Mouse (Mus musculus) limb, embryonic 14.5 days (tissue): ENCODE results near the gene Rd3l. TPM values are rescaled to one million over a fixed set of nuclear protein-coding genes. Genes with fewer than 3 reads are reported as not detected.

ENCODE experiments used
- ATAC-seq: fragments of 200-750 bp; cut with Nextera tagmentation; 2 replicates; pipeline ENCODE4 v1.8.0; 2017; ENCODE audit warnings: low read depth, moderate number of reproducible peaks, moderate TSS enrichment; ENCODE audit not compliant: low FRiP score
- DNase-seq: peaks from one replicate; pipeline ENCODE4 v3.0.0-alpha.2; 2015; ENCODE audit warnings: low spot score
- H3K27ac ChIP-seq: fragments of 300-500 bp; sonication (generic); replicated peaks from 2 replicates; pipeline ENCODE4 v1.5.1; 2014; ENCODE audit warnings: low read depth, mild to moderate bottlenecking, low read length, moderate library complexity, mixed read lengths
- H3K27me3 ChIP-seq: fragments of 300-500 bp; sonication (generic); 2 replicates; pipeline ENCODE4 v1.6.1; 2014; ENCODE audit warnings: low read length, mixed read lengths; ENCODE audit not compliant: control insufficient read depth, insufficient read depth
- H3K36me3 ChIP-seq: fragments of 300-500 bp; sonication (generic); 2 replicates; pipeline ENCODE4 v1.6.1; 2014; ENCODE audit warnings: mild to moderate bottlenecking, low read length, moderate library complexity, mixed read lengths; ENCODE audit not compliant: control insufficient read depth, insufficient read depth
- H3K4me1 ChIP-seq: fragments of 300-500 bp; sonication (generic); 2 replicates; pipeline ENCODE4 v1.6.1; 2014; ENCODE audit warnings: antibody characterized with exemption, low read length, mixed read lengths; ENCODE audit not compliant: control insufficient read depth, insufficient read depth
- H3K4me2 ChIP-seq: fragments of 300-500 bp; sonication (generic); replicated peaks from 2 replicates; pipeline ENCODE4 v1.6.1; 2014; ENCODE audit warnings: low read depth, mild to moderate bottlenecking, low read length, moderate library complexity; ENCODE audit not compliant: severe bottlenecking
- H3K4me3 ChIP-seq: fragments of 300-500 bp; sonication (generic); replicated peaks from 2 replicates; pipeline ENCODE4 v1.5.1; 2014; ENCODE audit warnings: low read length
- H3K9ac ChIP-seq: fragments of 300-500 bp; sonication (generic); 2 replicates; pipeline ENCODE4 v1.6.1; 2014; ENCODE audit warnings: mild to moderate bottlenecking, low read depth, low read length, moderate library complexity; ENCODE audit not compliant: severe bottlenecking
- H3K9me3 ChIP-seq: fragments of 300-500 bp; sonication (generic); 2 replicates; pipeline ENCODE4 v1.6.1; 2016; ENCODE audit warnings: low read length; ENCODE audit not compliant: control insufficient read depth
- POLR2A ChIP-seq: fragments of 200-500 bp; IDR thresholded peaks from 2 replicates; pipeline ENCODE4 v1.8.0; 2012; ENCODE audit warnings: inconsistent platforms, mild to moderate bottlenecking, moderate library complexity, borderline replicate concordance; ENCODE audit not compliant: insufficient read depth, insufficient read length; ENCODE audit errors: extremely low read depth
- WGBS: fragments of 180-500 bp; shearing (Covaris S2); extraction: QIAGEN DNeasy Blood & Tissue Kit; methylation state at CpG from one replicate; pipeline ENCODE4 v1.1.7; 2014; 5-methylcytosine and 5-hydroxymethylcytosine counted together
- polyA plus RNA-seq, 2 experiments: library from polyadenylated mRNA; depleted of rRNA in 1 of 2; stranded (reverse) in 1 of 2; unstranded in 1 of 2; fragments of >200 nt; fragmentation: Nextera tagmentation in 1 of 2; extraction: Ambion mirVana in 1 of 2; gene quantifications; 2 replicates each; pipeline versions ENCODE4 v1.2.1 to v1.2.3; 2012 to 2014

Rd3l gene
- polyA plus RNA-seq (2012; rRNA removed) (not detected in 2 replicates), polyA plus RNA-seq (2014; fragmentation: Nextera tagmentation; extraction: Ambion mirVana) (not detected in 2 replicates)

GRCm38 (mm10) chr12:111980887-111981367 is at the start of gene Rd3l:
TSS of gene Rd3l (minus strand) at chr12:111981317.
- H3K27me3 ChIP-seq, result no peaks in the 10 kb centered on the region
- no peaks in the 10 kb centered on the region for H3K9me3 ChIP-seq
- no peaks in the 10 kb centered on the region for H3K36me3 ChIP-seq
- no peak within 1 kb of the TSS for H3K4me3 ChIP-seq
- no peak within 1 kb of the TSS for H3K4me2 ChIP-seq
- no peak for DNase-seq
- H3K4me1 ChIP-seq, result peaks cover 12% of the 10 kb centered on the region
- no peak for TF ChIP-seq POLR2A
- H3K9ac ChIP-seq, result no peak within 1 kb of the TSS
- no peak for ATAC-seq
- no peak within 1 kb of the TSS for H3K27ac ChIP-seq
- WGBS, result 69% methylated on average over 6 of the region's 6 CpGs

- WGBS, result 79% methylated on average over 4 of the region's 4 CpGs
- H3K9ac ChIP-seq, result no peak overlapping the region
- no peaks in the 10 kb centered on the region for H3K4me1 ChIP-seq
- no peaks in the 10 kb centered on the region for H3K36me3 ChIP-seq
- H3K4me3 ChIP-seq, result no peak overlapping the region
- TF ChIP-seq POLR2A, result no peak
- no peaks in the 10 kb centered on the region for H3K9me3 ChIP-seq
- H3K4me2 ChIP-seq, result no peak overlapping the region
- no peaks in the 10 kb centered on the region for H3K27me3 ChIP-seq
- H3K27ac ChIP-seq, result no peak overlapping the region
- ATAC-seq, result no peak
- no peak for DNase-seq
Measured at GRCm38 (mm10) chr12:112027408-112027807, 46.3 kb upstream of the Rd3l start.

GRCm38 (mm10) chr12:112025907-112026645 is 45.0 kb upstream of the Rd3l start:
- Histone ChIP-seq H3K27me3 (no peaks in the 10 kb centered on the region), H3K4me1 (no peaks in the 10 kb centered on the region), H3K4me3 (no peak overlapping the region), H3K9ac (no peak overlapping the region), H3K27ac (no peak overlapping the region), H3K9me3 (no peaks in the 10 kb centered on the region), H3K36me3 (no peaks in the 10 kb centered on the region), H3K4me2 (no peak overlapping the region)
- TF ChIP-seq POLR2A, result no peak
- DNase-seq (no peak), ATAC-seq (no peak)
- 74% methylated on average over 14 of the region's 14 CpGs for WGBS

GRCm38 (mm10) chr12:112025457-112025856 is 44.3 kb upstream of the Rd3l start:
- Histone ChIP-seq H3K27ac (no peak overlapping the region), H3K27me3 (no peaks in the 10 kb centered on the region), H3K9me3 (no peaks in the 10 kb centered on the region), H3K36me3 (no peaks in the 10 kb centered on the region), H3K9ac (no peak overlapping the region), H3K4me3 (no peak overlapping the region), H3K4me1 (no peaks in the 10 kb centered on the region), H3K4me2 (no peak overlapping the region)
- TF ChIP-seq POLR2A, result no peak
- ATAC-seq (no peak), DNase-seq (no peak)
- WGBS, result 87% methylated on average over 13 of the region's 13 CpGs

- Histone ChIP-seq H3K4me2 (no peak overlapping the region), H3K9me3 (no peaks in the 10 kb centered on the region), H3K4me3 (no peak overlapping the region), H3K27me3 (no peaks in the 10 kb centered on the region), H3K27ac (no peak overlapping the region), H3K4me1 (no peaks in the 10 kb centered on the region), H3K9ac (no peak overlapping the region), H3K36me3 (no peaks in the 10 kb centered on the region)
- no peak for ATAC-seq
- TF ChIP-seq POLR2A, result no peak
- no peak for DNase-seq
- 78% methylated on average over 17 of the region's 17 CpGs for WGBS
Measured at GRCm38 (mm10) chr12:112024581-112025310, 43.6 kb upstream of the Rd3l start.
